Mouse (Mus musculus) neutrophil, adult 5-6 weeks (primary cell): ENCODE data around the gene Atp5h. TPM values are rescaled to one million over a fixed set of nuclear protein-coding genes. Genes with fewer than 3 reads are reported as not detected.
"Not testable (repeated sequence)": the region's sequence is repeated elsewhere in the genome, so short reads cannot be mapped to it uniquely, and the experiment has no call there.

Experiments
- ATAC-seq: fragments of 151-379, 151-347 bp; 2 replicates; pipeline ENCODE4 v1.8.0; 2017; ENCODE audit warnings: mild to moderate bottlenecking, moderate TSS enrichment; ENCODE audit not compliant: insufficient number of reproducible peaks, poor library complexity, low FRiP score, severe bottlenecking; ENCODE audit errors: extremely low read depth
- total RNA-seq: library from RNA; stranded (forward); fragments of 200-1000 nt; gene quantifications from 2 replicates; pipeline ENCODE4 v1.2.3, GENCODE M21; 2017

Atp5h gene
- 265 and 277 TPM in 2 replicates for total RNA-seq

DNA sequence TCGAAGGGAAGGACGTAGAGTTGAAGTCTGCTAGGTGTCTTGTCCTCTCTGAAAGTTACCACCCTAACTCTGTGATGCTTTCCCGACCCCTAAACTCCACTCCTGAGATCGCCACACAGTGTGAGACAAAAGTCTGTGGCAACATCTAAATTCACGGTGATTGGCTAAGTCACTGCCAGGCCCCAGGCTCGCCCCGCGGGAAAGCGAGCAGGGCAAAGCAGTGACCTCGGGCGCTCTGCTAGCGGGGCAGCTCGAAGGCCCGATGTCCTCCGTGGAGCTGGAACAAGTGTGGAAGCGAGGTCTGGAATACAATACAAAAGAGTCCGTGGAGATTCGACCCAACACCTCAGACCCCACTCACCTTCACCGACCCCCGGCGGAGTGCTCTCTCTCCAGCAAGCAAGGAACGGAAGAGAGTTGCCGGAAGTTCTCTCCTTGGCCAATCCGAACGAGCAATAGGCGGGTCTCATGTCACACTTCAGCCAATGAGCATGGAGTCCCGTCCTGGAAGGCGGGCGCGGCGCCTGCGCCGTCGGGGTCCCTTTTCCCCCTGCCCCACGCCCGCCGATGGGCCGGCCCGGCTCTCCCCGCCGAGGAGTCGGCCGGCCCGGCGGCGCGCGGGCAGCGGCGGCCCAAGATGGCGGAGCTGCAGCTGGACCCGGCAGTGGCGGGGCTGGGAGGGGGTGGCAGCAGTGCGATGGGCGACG, at the start of gene Atp5h, which contains the start of gene Kctd2:
Gene Atp5h, minus strand, starts transcription at position 432 of the 707 bp plus-strand sequence.
Gene Kctd2, plus strand, starts transcription at position 598 of the 707 bp plus-strand sequence.
- ATAC-seq = peak; percentile 97

- no peak for ATAC-seq
These were observed 47.5 kb upstream of the Atp5h start for GRCm38 (mm10) chr11:115467217-115467618.

DNA sequence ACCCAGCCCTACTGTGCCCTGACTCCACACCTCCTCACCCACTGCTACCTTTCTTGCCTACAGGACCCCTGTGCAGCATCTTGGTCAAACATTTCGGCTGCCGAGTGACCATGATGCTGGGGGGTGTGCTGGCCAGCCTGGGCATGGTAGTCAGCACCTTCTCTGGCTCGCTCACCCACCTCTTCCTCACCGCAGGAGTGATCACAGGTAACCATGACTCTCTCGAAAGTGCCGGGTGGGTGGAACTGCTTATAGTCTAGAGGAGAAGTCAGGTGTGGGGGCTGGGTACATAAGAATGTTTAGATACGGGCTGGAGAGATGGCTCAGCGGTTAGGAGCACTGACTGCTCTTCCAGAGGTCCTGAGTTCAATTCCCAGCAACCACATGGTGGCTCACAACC, 45.1 kb upstream of the Atp5h start:
- ATAC-seq = no peak

- no peak for ATAC-seq
These were observed 43.6 kb upstream of the Atp5h start for GRCm38 (mm10) chr11:115463397-115463796.

GRCm38 (mm10) chr11:115462243-115462891, 42.6 kb upstream of the Atp5h start, which contains the start of gene Slc16a5:
Gene Slc16a5, plus strand, starts transcription at chr11:115462474.
- ATAC-seq = 0 out of 2 replicates have a peak, but pooled peaks have one; percentile 10

GRCm38 (mm10) chr11:115461846-115462242, 42.1 kb upstream of the Atp5h start:
- no peak for ATAC-seq

- ATAC-seq = no peak
These were observed 41.2 kb upstream of the Atp5h start for GRCm38 (mm10) chr11:115460976-115461375.

DNA sequence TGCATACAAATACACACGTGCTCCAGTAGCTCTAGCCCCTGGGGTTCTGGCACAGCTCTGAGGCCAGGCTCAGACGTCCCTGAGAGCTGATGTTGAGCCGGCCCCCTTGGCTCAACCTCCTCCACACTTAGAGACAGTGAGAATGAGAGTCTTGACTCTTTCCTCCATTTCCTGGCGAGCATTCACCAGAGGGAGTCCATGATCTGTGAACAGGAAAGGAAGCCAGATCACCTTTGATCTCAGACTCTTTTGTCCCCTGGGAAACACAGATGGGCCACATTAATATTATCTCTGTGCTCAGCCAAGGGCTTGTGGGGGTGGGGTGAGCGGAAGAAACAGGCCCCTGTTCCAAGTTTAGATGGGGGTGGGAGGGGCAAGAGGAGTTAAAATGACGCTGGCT, 37.6 kb upstream of the Atp5h start:
- ATAC-seq = no peak

DNA sequence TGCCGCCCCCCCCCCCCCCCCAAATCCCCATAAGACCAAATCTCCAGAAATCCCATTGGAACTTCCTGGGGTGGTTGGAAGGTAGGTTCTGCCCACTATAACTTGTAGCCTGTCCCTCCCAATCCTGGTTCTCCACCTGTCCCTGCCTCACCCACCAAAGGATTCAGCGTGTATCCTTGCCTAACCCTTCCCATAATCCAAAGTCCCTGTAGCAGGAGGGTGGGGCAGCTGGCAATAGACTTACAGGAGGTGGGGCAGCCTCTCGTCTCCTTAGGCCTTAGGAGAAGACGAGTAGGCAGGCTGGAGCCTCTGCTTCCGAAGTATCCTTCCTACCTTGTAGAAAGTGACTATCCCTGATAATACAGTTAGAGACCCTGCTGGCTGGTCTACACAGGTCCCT, 36.4 kb upstream of the Atp5h start:
- no peak for ATAC-seq

- no peak for ATAC-seq
These were observed 35.9 kb upstream of the Atp5h start for GRCm38 (mm10) chr11:115455619-115456018.

GRCm38 (mm10) chr11:115454822-115455221, 35.1 kb upstream of the Atp5h start:
- not testable (repeated sequence) for ATAC-seq

GRCm38 (mm10) chr11:115453306-115453705, 33.5 kb upstream of the Atp5h start:
- no peak for ATAC-seq

DNA sequence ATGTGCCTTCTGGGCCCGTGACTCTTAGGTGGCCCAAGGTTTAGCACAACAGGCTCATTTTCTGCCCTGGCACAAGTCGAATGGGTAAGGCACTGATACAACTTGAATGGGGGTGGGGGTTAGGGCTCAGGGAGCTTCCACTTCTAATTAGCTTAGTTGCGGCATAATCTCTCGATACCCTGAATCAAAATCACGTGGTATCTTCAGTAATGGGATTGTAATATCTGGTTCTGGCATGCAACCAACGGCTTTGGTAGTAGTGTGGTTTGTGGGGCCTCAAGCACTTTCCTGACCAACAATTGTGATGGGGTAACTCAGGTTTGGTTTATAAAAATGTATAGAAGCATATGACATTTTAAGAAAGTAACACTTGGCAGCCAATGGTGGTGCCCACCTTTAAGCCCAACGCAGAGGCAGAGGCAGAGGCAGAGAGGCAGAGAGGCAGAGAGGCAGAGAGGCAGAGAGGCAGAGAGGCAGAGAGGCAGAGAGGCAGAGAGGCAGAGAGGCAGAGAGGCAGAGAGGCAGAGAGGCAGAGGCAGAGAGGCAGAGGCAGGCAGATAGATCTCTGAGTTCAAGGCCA, 32.6 kb upstream of the Atp5h start:
- no peak for ATAC-seq

DNA sequence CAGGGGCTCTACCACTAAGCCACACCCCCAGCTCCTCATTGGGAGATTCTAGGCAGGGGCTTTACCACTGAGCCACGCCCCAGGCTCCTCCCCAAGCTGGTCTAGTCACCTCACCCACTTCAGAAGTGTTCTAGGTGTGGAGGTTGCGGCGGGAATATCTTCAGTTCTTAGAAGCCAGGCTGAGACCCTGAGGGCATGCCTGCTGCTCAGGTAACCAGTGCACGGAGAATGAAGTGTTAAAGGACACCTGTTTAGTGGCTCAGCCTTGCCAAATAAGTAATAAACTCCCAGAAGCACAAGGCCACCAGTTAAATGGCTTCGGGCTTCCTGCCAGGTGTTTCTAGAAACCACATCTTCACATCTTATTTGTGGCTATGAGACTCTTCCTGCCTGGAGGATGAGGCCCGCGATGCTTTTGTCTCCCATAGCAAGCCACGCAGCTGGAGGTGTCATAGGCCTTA, 32.0 kb upstream of the Atp5h start:
- ATAC-seq = no peak

DNA sequence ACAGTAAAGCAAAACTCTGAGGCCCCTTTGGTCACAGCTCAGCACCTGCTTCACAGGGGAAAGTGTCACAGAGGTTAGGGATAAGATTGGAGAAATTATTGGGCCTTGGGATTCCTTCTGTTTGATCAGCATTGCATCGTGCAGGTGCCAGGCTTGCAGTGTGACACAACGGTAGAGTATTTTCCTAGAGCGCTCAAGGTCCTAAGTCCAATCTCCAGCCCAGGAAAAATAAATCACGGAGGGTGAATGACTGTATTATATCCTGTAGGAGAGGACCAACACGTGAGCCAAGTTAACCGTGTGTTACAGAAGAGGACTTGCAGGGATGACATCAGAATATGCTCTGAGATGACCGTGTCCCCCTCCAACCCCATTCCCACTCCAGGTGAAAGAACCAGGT, 30.4 kb upstream of the Atp5h start:
- no peak for ATAC-seq

GRCm38 (mm10) chr11:115448998-115449397, 29.2 kb upstream of the Atp5h start:
- no peak for ATAC-seq

GRCm38 (mm10) chr11:115448075-115448474, 28.3 kb upstream of the Atp5h start:
- ATAC-seq = no peak

- no peak for ATAC-seq
These were observed 27.6 kb upstream of the Atp5h start for GRCm38 (mm10) chr11:115447321-115447885.

DNA sequence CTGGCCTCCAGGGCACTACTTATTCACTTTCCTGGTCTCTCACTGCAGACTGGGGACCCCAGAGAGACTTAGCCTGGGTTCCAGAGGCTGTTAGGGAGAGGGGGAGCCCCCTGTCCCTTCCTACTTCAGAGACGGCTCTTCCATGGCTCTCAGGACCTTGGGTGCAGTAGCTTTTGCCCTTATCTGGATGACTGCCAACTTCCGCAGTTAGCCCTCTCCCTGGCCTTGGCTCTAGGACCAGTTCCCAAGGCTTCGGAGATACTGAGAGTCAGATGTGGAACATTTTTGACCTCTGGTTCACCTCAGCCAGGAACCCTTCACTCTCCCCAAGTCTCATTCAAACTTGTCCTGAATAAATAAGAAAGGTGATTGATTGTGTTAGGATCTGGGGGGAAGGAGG, 27.1 kb upstream of the Atp5h start:
- ATAC-seq = no peak

DNA sequence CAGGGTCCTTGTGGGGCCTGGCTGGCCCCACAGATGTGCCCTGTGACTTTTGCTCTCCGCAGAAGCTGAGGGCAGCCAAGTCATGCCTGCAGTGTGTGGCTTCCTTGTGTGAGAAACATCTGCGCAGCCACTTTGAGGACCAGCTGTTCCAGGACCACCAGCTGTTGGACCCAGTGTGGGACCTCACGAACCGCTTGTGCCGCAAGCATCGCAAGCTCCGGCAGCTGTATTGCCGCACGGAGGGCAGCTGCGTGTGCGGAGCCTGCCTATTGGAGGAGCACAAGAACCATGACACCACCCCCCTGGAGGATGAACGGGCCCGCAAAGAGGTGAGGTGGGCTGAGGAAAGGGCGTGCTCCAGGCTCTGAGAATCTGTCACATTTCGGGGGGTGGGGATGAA, 21.7 kb upstream of the Atp5h start:
- no peak for ATAC-seq
